Comparison of ENCODE assay signal across 8 mouse cellular contexts in the genomic region with DNA sequence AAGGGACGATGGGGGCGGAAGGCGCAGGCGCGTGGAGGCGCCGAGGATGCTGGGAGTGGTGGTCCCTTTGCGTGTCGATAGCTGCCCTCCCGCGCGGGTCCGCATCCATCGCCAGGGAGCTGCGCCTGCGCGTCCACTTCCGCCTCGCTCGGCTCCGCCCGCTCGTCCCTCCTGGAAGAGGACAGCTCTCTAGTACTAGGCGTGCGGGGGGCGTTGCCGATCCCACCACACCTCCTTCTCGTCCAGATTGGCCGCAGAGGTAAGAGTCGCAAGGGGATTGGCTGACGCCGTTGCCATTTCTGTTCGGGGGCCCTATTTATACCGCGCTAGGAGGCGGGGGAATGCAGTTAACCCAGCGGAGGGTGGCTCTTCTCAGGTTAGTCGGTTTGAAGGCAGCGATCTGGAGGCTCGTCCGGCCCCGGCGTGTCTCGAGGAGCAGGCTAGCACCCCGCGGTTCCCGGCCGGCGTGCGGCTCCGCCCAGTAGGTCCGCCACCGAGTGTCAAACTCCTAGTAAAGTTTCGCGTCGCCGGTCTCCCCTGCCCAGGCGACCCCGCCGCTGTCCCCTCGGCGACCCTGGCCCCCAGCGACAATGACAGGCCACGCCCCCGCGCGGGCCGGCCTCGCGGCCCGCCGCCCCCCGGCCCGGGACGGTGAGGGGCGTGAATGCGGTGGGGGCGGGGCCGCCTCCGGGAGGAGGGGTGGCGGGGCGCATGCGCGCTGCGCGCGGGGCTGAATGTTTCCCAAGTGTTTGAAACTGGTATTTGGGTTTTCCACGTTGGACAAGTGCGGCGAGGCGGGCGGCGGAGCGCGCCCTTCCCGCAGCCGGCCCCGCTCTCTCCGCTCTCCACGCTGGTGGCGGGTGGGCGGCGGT. TPM values are rescaled to one million over a fixed set of nuclear protein-coding genes. Genes with fewer than 3 reads are reported as not detected.
DNase-seq lines count a peak whose midpoint lies in the region; ATAC-seq lines count a peak whose summit lies in the region.

No protein-coding gene starts in this region.

- H3K4me2 ChIP-seq in hindbrain, embryonic 11.5 days (replicated peaks; ENCODE audit: low read depth, low read length), result peak overlapping the region; percentile 78

- peak; percentile 100 for DNase-seq in Muller cell, postnatal 12 days (ENCODE audit: inconsistent ontology term)
- peak; percentile 100 for DNase-seq in cerebellum, adult 9-11 months
- DNase-seq in frontal cortex, adult 2 months (ENCODE audit: extremely low spot score in 1 of 2, low spot score in 1 of 2), result peak; percentile 99
- peak; percentile 99 for DNase-seq in hindbrain, embryonic 11.5 days (ENCODE audit: low spot score)
- peak; percentile 98 to 99 for DNase-seq in layer of hippocampus, postnatal 10 days (ENCODE audit: low spot score in 2 of 2)
- DNase-seq in lung, postnatal 10 days, result peak; percentile 100
- peak; percentile 99 for DNase-seq in ovary, postnatal 36 days (ENCODE audit: low spot score)
- DNase-seq in thymus, postnatal 25 days, result peak; percentile 97

- WGBS in hindbrain, embryonic 11.5 days, result under 1% methylated on average over 85 of the region's 103 CpGs

- H3K27ac ChIP-seq in hindbrain, embryonic 11.5 days (ENCODE audit: low read depth, low read length), result peak overlapping the region; percentile 100

- H3K9me3 ChIP-seq in hindbrain, embryonic 11.5 days (ENCODE audit: control insufficient read depth, low read length), result no peaks in the 10 kb centered on the region

- peak; percentile 87 for ATAC-seq in hindbrain, embryonic 11.5 days (ENCODE audit: low FRiP score)

- no peaks in the 10 kb centered on the region for H3K36me3 ChIP-seq in hindbrain, embryonic 11.5 days (ENCODE audit: control insufficient read depth, insufficient read depth, low read length)

- peaks cover 2% of the 10 kb centered on the region; the same call in 1 of the 2 replicates for H3K4me1 ChIP-seq in hindbrain, embryonic 11.5 days (replicated peaks; ENCODE audit: control insufficient read depth, insufficient read depth, low read length)

- H3K27me3 ChIP-seq in hindbrain, embryonic 11.5 days (ENCODE audit: control insufficient read depth, insufficient read depth, low read length), result no peaks in the 10 kb centered on the region

- peak overlapping the region; percentile 98 for H3K9ac ChIP-seq in hindbrain, embryonic 11.5 days (ENCODE audit: low read depth, low read length)

- H3K4me3 ChIP-seq in hindbrain, embryonic 11.5 days (ENCODE audit: low read depth, low read length), result peak overlapping the region; percentile 94

RNA-seq across cellular contexts. Expression of a gene that starts 0.6 kb away (rescaled TPM):
- polyA plus RNA-seq in frontal cortex, adult 2 months (2012; rRNA removed), result 49.8 and 50.4 TPM in 2 replicates
- polyA plus RNA-seq in hindbrain, embryonic 11.5 days (2014; fragmentation: Nextera tagmentation; extraction: Ambion mirVana), result 41.6 and 45.7 TPM in 2 replicates
- 10 to 100 TPM; 35.6 to 39.5 TPM for total RNA-seq in layer of hippocampus, postnatal 10 days (2021)

RNA-seq across cellular contexts. Expression of a gene that starts 5.4 kb away (rescaled TPM):
- polyA plus RNA-seq in frontal cortex, adult 2 months (2012; rRNA removed), result 34.9 and 35.9 TPM in 2 replicates
- 17.5 and 19.5 TPM in 2 replicates for polyA plus RNA-seq in hindbrain, embryonic 11.5 days (2014; fragmentation: Nextera tagmentation; extraction: Ambion mirVana)
- total RNA-seq in layer of hippocampus, postnatal 10 days (2021), result 10 to 100 TPM; 26.1 to 28.6 TPM

RNA-seq across cellular contexts. Expression of a gene that starts 58.6 kb away (rescaled TPM):
- polyA plus RNA-seq in frontal cortex, adult 2 months (2012; rRNA removed), result 107 and 109 TPM in 2 replicates
- polyA plus RNA-seq in hindbrain, embryonic 11.5 days (2014; fragmentation: Nextera tagmentation; extraction: Ambion mirVana), result 105 and 108 TPM in 2 replicates
- 10 to 100 TPM; 52.7 to 67.3 TPM for total RNA-seq in layer of hippocampus, postnatal 10 days (2021)

Comparison
In these comparisons a context has a peak if more than half of its experiments do, and no peak if none do; other contexts are left out.
1. Peak in every context shown above with its lines: DNase-seq, ATAC-seq, H3K4me3 ChIP-seq and H3K27ac ChIP-seq.